Mouse (Mus musculus): ENCODE results near the gene Gramd1a.

DNA sequence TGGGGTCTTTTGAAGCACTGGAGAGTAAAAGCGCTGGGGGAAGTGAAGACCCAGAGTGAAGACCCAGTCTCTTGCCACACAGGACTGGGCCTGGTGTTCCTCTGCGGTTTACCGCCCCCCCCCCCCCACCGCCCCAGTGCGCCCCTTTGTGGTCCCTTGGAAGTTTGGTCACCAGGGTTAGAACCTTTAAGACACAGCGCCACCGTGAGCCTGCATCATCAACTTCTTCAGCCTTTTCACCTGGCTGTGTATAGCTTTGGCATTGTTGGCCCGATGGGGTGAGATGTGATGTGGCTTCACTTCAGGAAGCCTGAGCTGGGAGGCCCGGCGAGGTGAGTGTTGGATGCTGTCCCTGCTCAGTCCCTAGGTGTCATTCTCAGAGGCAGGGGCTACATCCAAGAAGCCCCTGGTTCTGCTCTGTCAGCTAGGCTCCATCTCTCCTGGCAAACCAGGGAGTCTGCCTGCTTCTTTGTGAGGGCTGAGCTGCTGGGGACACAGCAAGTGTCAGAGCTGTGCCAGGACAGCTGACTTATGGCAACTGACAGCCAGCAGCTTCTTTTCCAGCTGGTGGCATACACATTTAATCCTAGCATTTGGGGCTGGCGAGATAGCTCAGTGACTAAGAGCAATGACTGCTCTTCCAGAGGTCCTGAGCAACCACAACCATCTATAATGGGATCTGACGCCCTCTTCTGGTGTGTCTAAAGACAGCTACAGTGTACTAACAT lies 60.8 kb downstream of the Gramd1a start:
- TF ChIP-seq POLR2A (IDR thresholded peaks at IDR 0.05; ENCODE audit: low read depth, low read length) = no peak
- TF ChIP-seq CTCF (IDR thresholded peaks at IDR 0.05; ENCODE audit: extremely low read depth, insufficient read length, insufficient replicate concordance, low read depth, low read length) = no peak

Data from small intestine, adult 2 months (tissue).